Mouse (Mus musculus) forebrain, postnatal 0 days (tissue): ENCODE data around the gene Ajap1. TPM values are rescaled to one million over a fixed set of nuclear protein-coding genes. Genes with fewer than 3 reads are reported as not detected.

Experiments
- ATAC-seq: fragments of 200-750 bp; cut with Nextera tagmentation; 2 replicates; pipeline ENCODE4 v1.8.0; 2017; ENCODE audit warnings: mild to moderate bottlenecking, moderate library complexity
- DNase-seq: peaks from one replicate; pipeline ENCODE4 v3.0.0-alpha.2; 2015
- H3K27ac ChIP-seq: fragments of 300-500 bp; sonication (generic); 2 replicates; pipeline ENCODE4 v1.5.1; 2014; ENCODE audit warnings: low read depth, mild to moderate bottlenecking, antibody characterized with exemption, low read length, moderate library complexity, mixed read lengths
- H3K27me3 ChIP-seq: fragments of 300-500 bp; sonication (generic); 2 replicates; pipeline ENCODE4 v1.6.1; 2014; ENCODE audit warnings: mild to moderate bottlenecking, low read length, mixed read lengths; ENCODE audit not compliant: insufficient read depth
- H3K36me3 ChIP-seq: fragments of 300-500 bp; sonication (generic); 2 replicates; pipeline ENCODE4 v1.6.1; 2014; ENCODE audit warnings: mild to moderate bottlenecking, moderate library complexity; ENCODE audit not compliant: insufficient read depth
- H3K4me1 ChIP-seq: fragments of 300-500 bp; sonication (generic); 2 replicates; pipeline ENCODE4 v1.6.1; 2014; ENCODE audit warnings: antibody characterized with exemption; ENCODE audit not compliant: insufficient read depth
- H3K4me2 ChIP-seq: fragments of 300-500 bp; sonication (generic); 2 replicates; pipeline ENCODE4 v1.6.1; 2014; ENCODE audit warnings: low read depth, mild to moderate bottlenecking, moderate library complexity
- H3K4me3 ChIP-seq: fragments of 300-500 bp; sonication (generic); 2 replicates; pipeline ENCODE4 v1.5.1; 2014; ENCODE audit warnings: low read depth, low read length, mixed read lengths
- H3K9ac ChIP-seq: fragments of 300-500 bp; sonication (generic); 2 replicates; pipeline ENCODE4 v1.6.1; 2014; ENCODE audit warnings: mild to moderate bottlenecking
- H3K9me3 ChIP-seq: fragments of 300-500 bp; sonication (generic); 2 replicates; pipeline ENCODE4 v1.6.1; 2016; ENCODE audit warnings: low read length
- CTCF ChIP-seq: sonication (generic); IDR thresholded peaks from 2 replicates; pipeline ENCODE4 v1.5.1; 2016; ENCODE audit warnings: antibody characterized with exemption, control low read depth, low read depth
- WGBS: fragments of 180-500 bp; shearing (Covaris S2); extraction: QIAGEN DNeasy Blood & Tissue Kit; methylation state at CpG from one replicate; pipeline ENCODE4 v1.1.7; 2014; 5-methylcytosine and 5-hydroxymethylcytosine counted together
- polyA plus RNA-seq: library from polyadenylated mRNA; unstranded; fragments of >200 nt; fragmentation: Nextera tagmentation; extraction: Ambion mirVana; gene quantifications from 2 replicates; pipeline ENCODE4 v1.2.1, GENCODE M21; 2015
- total RNA-seq: library from RNA; depleted of rRNA; stranded (reverse); fragments of >200 nt; gene quantifications from 2 replicates; pipeline ENCODE4 v1.2.3, GENCODE M21; 2014

Gene Ajap1
- total and polyA plus RNA-seq, 2 experiments from 2014 or later, result 22.9 to 40.4 TPM

DNA sequence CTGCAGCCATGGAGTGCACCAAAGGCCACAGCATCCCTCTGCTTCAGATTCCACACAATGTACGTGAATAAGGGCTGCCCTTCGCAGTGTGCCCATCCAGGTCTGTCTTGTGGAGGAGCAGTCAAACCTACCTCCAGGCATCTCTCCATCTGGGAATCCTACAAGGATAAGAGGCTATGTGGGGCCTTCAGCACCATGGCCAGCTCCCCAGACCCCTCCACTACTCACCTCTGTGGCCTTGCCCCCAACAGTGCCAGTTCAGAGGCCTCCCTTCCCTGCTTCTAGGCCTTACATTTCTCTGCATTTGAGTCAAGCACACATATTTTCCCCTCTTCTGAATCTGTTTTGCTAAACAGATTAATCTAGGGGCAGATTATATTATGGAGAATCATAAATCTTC is 52.6 kb downstream of the Ajap1 start:
- Histone ChIP-seq H3K27me3 (no peaks in the 10 kb centered on the region), H3K4me3 (no peak overlapping the region), H3K4me1 (0 out of 2 replicates have a peak, but pooled peaks cover under 1% of the 10 kb centered on the region), H3K27ac (no peak overlapping the region), H3K36me3 (peaks cover 3% of the 10 kb centered on the region; the same call in 1 of the 2 replicates), H3K9ac (no peak overlapping the region), H3K9me3 (peaks cover 6% of the 10 kb centered on the region; the same call in 1 of the 2 replicates), H3K4me2 (no peak overlapping the region)
- TF ChIP-seq CTCF, result no peak
- ATAC-seq, result no peak
- WGBS, result 93% methylated on average over 2 of the region's 2 CpGs
- DNase-seq, result no peak

DNA sequence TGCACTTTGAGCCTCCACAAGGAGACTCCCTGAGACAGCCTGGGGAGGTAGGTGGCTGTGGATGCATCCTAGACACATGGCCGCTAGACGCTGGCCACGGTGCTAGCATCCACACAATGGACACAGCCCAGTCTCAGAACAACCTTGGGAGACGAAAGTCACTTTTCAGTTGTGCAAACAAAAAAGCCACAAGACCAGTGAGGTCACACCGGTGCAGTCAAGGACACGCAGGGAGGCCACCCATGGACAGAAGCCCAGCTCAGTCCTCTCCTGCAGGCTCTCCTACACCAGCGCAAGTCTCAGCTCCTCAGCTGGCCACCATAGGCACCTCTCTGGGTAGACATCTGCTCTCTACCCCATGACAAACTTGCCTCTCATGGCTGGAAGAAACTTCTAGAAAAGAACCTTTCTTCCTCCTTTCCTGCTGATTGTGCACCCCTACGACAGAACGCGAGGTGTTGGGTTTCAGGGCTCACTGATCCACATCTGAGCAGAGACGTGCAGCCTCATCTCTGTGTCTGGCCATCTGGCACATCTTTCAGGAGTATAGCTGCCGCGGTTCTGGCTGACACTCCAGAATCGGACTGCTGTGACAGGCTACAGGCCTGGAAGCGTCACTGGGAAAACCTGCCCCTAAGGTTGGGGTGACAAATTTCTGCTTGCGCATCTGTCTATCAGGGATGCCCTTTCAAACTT is 56.5 kb downstream of the Ajap1 start:
- DNase-seq (no peak), ATAC-seq (no peak)
- Histone ChIP-seq H3K4me3 (no peak overlapping the region), H3K9me3 (peaks cover 6% of the 10 kb centered on the region; the same call in 1 of the 2 replicates), H3K4me2 (no peak overlapping the region), H3K27me3 (no peaks in the 10 kb centered on the region), H3K27ac (no peak overlapping the region), H3K36me3 (no peaks in the 10 kb centered on the region), H3K4me1 (no peaks in the 10 kb centered on the region), H3K9ac (no peak overlapping the region)
- TF ChIP-seq CTCF, result no peak
- 83% methylated on average over 16 of the region's 16 CpGs for WGBS

GRCm38 (mm10) chr4:153424324-153424723 is 58.3 kb downstream of the Ajap1 start:
- no peak overlapping the region for H3K4me2 ChIP-seq
- DNase-seq, result no peak
- no peak overlapping the region for H3K9ac ChIP-seq
- no peaks in the 10 kb centered on the region for H3K36me3 ChIP-seq
- no peaks in the 10 kb centered on the region for H3K4me1 ChIP-seq
- 83% methylated on average over 10 of the region's 10 CpGs for WGBS
- H3K4me3 ChIP-seq, result no peak overlapping the region
- no peak for TF ChIP-seq CTCF
- H3K27ac ChIP-seq, result no peak overlapping the region
- no peaks in the 10 kb centered on the region for H3K27me3 ChIP-seq
- no peaks in the 10 kb centered on the region for H3K9me3 ChIP-seq
- no peak for ATAC-seq

DNA sequence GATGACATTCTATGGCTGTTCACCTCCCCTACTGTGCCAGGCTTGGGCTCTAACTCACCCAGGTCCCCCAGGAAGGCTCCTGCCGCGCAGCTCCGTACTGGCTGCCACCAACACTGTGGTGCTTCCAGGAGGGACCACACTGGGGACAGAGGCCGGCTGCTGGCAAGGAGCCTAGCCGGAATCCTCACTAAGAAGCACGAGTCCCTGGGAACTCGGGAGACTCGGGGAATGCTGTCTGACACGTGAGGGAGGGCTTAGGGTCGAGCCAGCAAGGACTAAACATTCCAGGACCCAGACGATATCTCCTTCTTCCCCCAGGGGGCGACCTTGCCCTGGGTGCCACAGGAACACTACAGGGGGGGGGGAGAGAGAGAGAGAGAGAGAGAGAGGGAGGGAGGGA is 64.7 kb downstream of the Ajap1 start:
- H3K4me2 ChIP-seq, result peak overlapping the region; percentile 44; the same call in 1 of the 2 replicates
- H3K27ac ChIP-seq, result no peak overlapping the region
- DNase-seq (peak; percentile 51), ATAC-seq (peak; percentile 64)
- H3K4me3 ChIP-seq, result no peak overlapping the region
- H3K27me3 ChIP-seq, result no peaks in the 10 kb centered on the region
- H3K4me1 ChIP-seq, result peaks cover 6% of the 10 kb centered on the region
- 4% methylated on average over 11 of the region's 12 CpGs for WGBS
- H3K9ac ChIP-seq, result peak overlapping the region; percentile 25; the same call in 1 of the 2 replicates
- 0 out of 2 replicates have a peak, but pooled peaks cover 2% of the 10 kb centered on the region for H3K9me3 ChIP-seq
- H3K36me3 ChIP-seq, result no peaks in the 10 kb centered on the region
- peak; percentile 49 for TF ChIP-seq CTCF

GRCm38 (mm10) chr4:153417164-153417896 is 65.3 kb downstream of the Ajap1 start:
- Histone ChIP-seq H3K36me3 (no peaks in the 10 kb centered on the region), H3K4me3 (0 out of 2 replicates have a peak overlapping the region, but pooled peaks have one; percentile 7), H3K4me1 (peaks cover 6% of the 10 kb centered on the region), H3K27ac (no peak overlapping the region), H3K4me2 (peak overlapping the region; percentile 44), H3K9ac (peak overlapping the region; percentile 25; the same call in 1 of the 2 replicates), H3K27me3 (no peaks in the 10 kb centered on the region), H3K9me3 (0 out of 2 replicates have a peak, but pooled peaks cover 2% of the 10 kb centered on the region)
- TF ChIP-seq CTCF, result no peak
- 9% methylated on average over 23 of the region's 23 CpGs for WGBS
- DNase-seq, result no peak
- peak; percentile 38 for ATAC-seq

DNA sequence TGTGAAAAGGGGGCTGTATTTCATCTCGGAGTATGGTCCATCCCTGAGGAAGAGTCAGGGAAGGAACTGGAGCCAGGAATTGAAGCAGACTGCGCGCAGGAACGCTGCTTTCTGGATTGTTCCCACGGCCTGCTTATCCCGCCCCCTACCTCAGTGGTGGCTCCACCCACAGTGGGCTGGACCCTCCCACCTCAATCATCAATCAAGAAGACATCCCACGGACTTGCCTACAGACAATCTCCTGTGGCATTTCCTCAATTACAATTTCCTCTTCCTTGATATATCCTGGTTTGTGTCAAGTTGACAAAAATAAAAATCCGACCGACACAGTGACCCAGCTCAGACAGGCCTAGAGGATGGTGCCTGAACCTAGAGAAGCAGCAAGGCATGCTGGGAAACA is 66.5 kb downstream of the Ajap1 start:
- H3K4me1 ChIP-seq, result peaks cover 6% of the 10 kb centered on the region
- H3K9ac ChIP-seq, result no peak overlapping the region
- H3K36me3 ChIP-seq, result no peaks in the 10 kb centered on the region
- H3K27ac ChIP-seq, result no peak overlapping the region
- H3K27me3 ChIP-seq, result no peaks in the 10 kb centered on the region
- ATAC-seq (no peak), DNase-seq (no peak)
- 0 out of 2 replicates have a peak, but pooled peaks cover 2% of the 10 kb centered on the region for H3K9me3 ChIP-seq
- TF ChIP-seq CTCF, result no peak
- WGBS, result 74% methylated on average over 9 of the region's 9 CpGs
- no peak overlapping the region for H3K4me3 ChIP-seq
- H3K4me2 ChIP-seq, result no peak overlapping the region

DNA sequence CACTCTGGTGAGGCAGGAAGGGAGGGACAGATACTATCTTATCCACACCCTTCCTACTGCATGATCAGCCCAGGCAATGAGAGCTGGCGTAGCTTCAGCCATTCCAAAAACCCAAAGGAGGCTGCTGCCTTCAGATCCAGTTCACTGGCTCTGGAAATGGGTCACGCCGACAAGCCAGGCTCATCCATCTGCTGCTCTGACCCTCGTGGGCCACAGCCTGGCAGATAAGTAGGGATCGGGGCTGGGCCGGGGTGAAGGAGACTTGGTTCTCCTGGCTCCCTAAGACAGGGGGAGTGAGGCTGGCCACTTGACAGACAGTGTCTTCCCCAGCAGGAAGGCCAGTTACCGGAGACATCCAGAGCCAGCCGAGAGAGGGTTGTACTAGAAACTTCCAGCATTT is 84.2 kb downstream of the Ajap1 start:
- Histone ChIP-seq H3K36me3 (no peaks in the 10 kb centered on the region), H3K9me3 (no peaks in the 10 kb centered on the region), H3K4me1 (no peaks in the 10 kb centered on the region), H3K9ac (no peak overlapping the region), H3K27me3 (no peaks in the 10 kb centered on the region), H3K4me2 (no peak overlapping the region), H3K27ac (no peak overlapping the region), H3K4me3 (no peak overlapping the region)
- 91% methylated on average over 8 of the region's 8 CpGs for WGBS
- no peak for ATAC-seq
- no peak for TF ChIP-seq CTCF
- DNase-seq, result no peak
